Mouse (Mus musculus): ENCODE data around the gene Lrwd1. TPM values are rescaled to one million over a fixed set of nuclear protein-coding genes. Genes with fewer than 3 reads are reported as not detected.
"Not testable (repeated sequence)": the region's sequence is repeated elsewhere in the genome, so short reads cannot be mapped to it uniquely, and the experiment has no call there.

Gene Lrwd1
- 10 to 100 TPM; 12.4 to 14.1 TPM for total RNA-seq (2021)
- long read RNA-seq, experiment 1, transcript Lrwd1-201 (15 exons, 2,473 nt) = major isoform, 13 of 15 reads
- long read RNA-seq, experiment 1, partial matches to known transcripts = 0 of 15 reads
- long read RNA-seq, experiment 1, other reads (novel, unspliced or antisense) = 2 of 15 reads
- long read RNA-seq, experiment 2, transcript Lrwd1-201 (15 exons, 2,473 nt) = major isoform, 16 of 23 reads
- long read RNA-seq, experiment 2, partial matches to known transcripts = 1 of 23 reads
- long read RNA-seq, experiment 2, other reads (novel, unspliced or antisense) = 6 of 23 reads

DNA sequence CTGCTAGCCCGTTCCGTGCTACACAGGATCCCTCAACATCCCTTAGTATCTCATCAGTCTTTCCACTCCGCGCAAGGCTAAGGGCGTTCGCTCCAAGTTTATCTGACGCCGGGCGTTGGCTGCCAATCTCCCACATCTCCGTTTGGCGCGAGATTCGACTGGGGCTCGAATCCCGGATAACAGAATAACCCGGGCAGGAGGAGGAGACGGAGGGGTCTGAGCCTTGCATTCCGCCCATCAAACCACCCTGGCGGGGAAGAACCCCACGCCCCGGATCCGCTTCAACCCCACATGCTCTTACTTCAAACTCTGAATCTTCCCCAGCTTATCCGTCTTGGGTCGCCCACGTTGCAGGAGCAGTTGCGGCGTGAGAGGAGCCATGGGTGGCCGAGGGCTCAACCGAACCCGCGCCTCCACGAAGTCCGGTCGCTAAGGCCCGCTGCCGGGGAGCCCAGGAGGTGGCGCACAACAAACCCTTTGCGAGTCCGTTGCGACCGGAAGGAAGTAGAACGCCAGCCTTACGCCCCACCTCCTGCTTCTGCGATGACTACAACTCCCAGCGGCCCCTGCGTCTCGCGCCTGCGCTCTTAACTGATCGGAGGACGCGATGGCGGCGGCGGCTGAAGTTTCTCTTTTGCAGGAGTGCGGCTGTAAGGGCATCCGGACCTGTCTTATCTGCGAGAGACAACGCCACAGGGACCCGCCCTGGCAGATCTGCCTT lies at the start of gene Lrwd1, which contains the start of gene Alkbh4:
Gene Lrwd1, minus strand, starts transcription at position 504 of the 721 bp plus-strand sequence.
Gene Alkbh4, plus strand, starts transcription at position 576 of the 721 bp plus-strand sequence.
- intact Hi-C loops (cut with DNase I) = loop anchor here (1.0 to 5.0 kb wide), 2 partner anchors 19 to 52 kb away; partner anchors contain the start of gene Polr2j
- DNase-seq (ENCODE audit: low spot score in 2 of 2) = peak; percentile 97

DNA sequence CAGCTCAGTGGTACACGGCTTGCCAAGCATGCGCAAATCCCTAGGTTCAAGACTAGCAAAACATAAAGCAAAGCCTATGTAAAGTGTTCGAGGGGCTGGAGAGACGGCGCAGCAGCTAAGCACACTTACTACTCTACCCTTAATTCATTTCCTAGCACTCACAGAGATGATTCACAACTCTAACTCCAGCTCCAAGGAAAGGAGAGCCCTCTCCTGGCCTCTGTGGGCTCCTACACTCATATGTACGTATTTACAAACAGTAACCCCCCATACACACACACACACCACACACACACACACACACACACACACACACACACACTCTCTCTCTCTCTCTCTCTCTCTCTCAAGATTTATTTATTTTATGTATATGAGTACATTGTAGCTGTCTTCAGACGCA lies 47.9 kb upstream of the Lrwd1 start:
- intact Hi-C loops (cut with DNase I) = no loop called here
- no peak for DNase-seq (ENCODE audit: low spot score in 2 of 2)

DNA sequence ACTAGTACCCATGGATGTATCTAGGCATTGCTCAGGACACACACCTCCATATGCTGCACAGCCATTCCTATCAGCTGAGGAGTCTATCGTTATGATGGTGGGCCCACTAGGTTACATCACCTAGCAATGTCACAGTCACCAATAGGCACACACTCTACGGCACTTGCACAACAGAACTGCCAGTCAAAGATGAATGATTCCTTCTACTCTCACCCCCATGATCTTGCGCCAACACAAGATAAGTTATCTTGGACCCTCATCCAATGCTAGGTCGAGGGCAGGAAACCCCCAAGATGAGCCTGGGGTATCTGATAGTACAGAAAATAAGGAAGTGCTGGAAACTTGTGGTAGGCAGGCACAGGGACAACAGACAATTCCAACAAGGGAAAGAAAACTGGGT lies 47.0 kb upstream of the Lrwd1 start:
- no peak for DNase-seq (ENCODE audit: low spot score in 2 of 2)
- intact Hi-C loops (cut with DNase I) = no loop called here

DNA sequence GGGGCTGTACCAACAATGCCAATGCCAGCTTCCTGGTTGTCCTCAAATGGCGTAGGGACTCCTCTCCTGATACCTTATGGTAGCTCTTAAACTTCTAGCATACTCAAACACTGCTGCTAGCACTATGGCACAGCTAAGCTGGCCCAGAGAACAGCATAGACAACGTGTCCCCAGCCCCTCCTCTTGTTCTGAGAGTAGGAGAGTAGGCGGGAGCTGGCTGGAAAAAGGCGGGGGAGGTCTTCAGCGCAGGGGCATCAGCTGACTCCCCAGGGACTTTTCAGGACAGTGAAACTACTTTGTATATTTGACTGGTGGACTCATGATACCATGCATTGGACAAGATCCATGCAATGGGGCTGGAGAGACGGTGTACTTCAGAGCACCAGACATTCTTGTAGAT lies 46.2 kb upstream of the Lrwd1 start:
- DNase-seq (ENCODE audit: low spot score in 2 of 2) = peak; percentile 55 to 69
- intact Hi-C loops (cut with DNase I) = no loop called here

DNA sequence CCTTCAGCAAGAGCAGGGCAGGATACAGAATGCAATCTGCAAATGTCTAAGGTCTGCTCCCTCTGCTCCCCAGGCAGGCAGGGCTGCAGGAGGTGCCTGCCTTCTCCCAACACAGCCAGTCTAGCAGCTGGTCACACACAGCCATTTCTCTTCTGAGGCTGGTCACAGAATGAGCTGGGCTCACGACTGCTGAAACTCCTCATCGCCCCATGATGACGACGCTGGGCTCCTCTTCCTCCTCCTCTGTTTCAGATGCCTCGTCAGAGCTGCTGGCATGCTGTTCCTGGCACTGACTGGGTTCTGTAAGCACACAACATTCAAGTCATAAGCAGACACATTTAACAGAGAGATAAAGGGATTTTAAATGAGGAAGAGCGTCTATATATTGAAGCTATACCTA lies 45.3 kb upstream of the Lrwd1 start:
- intact Hi-C loops (cut with DNase I) = no loop called here
- DNase-seq (ENCODE audit: low spot score in 2 of 2) = no peak

DNA sequence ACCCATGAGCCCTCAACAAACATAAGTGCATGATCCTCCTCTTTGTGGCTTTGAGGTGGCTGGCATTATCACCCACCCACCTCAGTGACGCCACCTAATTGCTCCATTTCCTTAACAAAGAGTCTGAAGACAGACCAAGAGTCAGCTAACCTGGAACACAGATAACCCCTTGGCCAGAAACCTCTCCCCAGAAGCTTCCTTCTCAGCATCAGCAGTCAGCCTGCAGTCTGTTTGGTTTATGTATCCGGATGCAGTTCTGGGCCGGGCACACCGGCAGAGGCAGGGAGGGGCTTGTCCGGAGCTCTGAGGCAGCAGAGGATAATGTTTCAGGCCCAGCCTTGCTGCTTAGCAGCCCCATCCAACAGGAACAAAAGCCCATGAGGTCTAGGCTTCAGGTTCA lies 43.7 kb upstream of the Lrwd1 start:
- intact Hi-C loops (cut with DNase I) = no loop called here
- no peak for DNase-seq (ENCODE audit: low spot score in 2 of 2)

DNA sequence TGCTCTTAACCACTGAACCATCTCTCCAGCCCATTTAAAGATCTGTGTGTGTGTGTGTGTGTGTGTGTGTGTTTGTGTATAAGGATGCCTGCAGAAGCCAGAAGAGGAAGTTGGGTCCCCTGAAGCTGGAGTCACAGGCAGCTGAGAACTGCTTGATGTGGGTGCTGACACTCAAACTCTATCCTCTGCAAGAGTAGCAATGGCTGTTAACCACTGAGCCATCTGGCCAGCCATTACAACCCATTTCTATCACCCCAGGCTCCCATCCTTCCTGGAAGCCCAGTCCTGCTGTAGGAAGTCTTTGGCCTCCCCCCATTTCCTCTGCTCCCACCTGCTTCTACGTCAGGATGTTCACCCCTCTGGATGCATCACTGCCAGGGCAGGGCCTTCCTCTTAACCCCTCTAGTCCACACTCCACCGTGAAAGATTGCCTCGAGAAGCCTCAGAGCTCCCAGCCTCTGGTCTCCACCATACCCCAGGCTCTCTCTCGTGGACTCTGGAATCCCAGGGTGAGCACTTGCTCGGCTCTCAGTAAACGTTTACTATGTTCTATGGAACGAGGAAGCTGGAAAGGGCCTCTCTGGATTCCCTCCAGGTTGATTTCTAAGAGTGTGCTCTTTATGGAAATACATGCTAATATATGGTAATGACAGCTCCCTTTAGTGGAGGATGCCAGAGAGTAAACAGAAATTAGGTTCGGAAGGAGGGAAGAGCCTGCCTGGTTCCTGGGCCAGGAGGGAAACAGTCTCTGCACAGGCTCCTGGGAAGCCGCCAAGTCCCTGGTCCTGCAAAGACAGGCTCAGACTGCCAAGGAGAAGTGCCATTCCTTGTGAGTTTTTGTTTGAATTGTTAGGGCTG lies 38.0 kb upstream of the Lrwd1 start:
- intact Hi-C loops (cut with DNase I) = no loop called here
- DNase-seq (ENCODE audit: low spot score in 2 of 2) = peak; percentile 70 to 77

DNA sequence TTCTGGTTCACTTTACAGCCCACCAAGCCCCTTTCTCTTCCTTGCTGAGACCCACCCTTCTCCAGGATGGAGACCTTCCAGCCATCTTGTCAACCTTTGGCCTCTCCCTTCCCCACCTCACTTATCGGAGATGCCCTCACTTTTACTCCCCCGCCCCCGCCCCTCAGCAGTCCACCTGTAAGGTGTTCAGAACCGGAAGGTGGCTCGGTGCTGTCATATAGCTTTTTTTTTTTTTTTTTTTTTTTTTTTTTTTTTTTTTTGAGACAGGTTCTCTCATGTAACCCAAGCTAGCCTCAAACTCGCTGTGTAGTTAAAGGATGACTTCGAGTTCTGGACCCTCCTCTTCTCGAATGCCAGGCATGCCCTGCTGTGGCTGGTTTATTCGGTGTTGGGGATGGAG lies 37.1 kb upstream of the Lrwd1 start:
- DNase-seq (ENCODE audit: low spot score in 2 of 2) = no peak
- intact Hi-C loops (cut with DNase I) = no loop called here

DNA sequence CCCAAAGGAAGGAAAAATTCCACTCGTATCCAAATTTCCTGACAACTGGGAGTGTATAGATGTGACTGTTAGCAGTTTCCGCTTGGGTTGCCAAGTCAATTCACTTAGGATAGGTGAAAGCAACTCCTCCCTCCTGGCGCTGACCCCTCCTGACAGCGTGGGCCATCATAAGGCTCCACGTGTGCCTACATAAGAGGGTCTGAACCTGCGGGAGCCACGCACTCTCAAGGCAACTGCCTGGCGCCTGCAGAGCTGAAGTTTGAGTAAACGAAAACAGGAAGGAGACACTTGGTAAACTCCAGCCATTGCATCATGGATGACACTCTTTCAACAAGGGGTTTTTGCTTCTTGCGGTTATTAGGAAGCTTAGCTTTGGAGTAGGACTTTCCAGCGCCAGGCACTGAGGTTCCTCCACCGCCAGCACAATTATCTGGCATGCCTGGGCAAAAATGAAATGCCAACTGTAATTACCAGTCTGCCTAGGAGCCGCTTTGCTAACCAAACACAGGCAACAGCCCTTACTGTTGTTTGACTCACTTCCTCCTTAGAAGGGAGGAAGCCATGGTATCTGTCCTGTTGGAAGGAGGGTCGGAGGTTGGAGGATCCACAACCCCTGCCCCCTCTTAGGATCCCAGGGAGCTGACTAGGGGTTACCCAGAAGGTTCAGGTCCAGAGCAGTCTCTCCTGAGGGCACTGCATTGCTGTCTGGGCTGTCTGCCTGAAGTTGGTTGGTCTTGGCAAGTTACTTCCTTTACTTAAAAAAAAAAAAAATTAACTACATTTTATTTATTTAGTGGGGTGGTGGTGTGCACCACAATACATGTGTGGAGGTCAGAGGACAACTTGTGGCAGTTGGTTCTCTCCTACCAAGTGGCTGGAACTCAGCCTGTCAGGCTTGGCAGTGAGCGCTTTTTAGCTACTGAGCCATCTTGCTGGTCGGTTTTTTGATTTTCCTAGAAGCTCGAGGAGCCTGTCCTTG lies 35.8 kb upstream of the Lrwd1 start:
- DNase-seq (ENCODE audit: low spot score in 2 of 2) = no peak
- intact Hi-C loops (cut with DNase I) = no loop called here

DNA sequence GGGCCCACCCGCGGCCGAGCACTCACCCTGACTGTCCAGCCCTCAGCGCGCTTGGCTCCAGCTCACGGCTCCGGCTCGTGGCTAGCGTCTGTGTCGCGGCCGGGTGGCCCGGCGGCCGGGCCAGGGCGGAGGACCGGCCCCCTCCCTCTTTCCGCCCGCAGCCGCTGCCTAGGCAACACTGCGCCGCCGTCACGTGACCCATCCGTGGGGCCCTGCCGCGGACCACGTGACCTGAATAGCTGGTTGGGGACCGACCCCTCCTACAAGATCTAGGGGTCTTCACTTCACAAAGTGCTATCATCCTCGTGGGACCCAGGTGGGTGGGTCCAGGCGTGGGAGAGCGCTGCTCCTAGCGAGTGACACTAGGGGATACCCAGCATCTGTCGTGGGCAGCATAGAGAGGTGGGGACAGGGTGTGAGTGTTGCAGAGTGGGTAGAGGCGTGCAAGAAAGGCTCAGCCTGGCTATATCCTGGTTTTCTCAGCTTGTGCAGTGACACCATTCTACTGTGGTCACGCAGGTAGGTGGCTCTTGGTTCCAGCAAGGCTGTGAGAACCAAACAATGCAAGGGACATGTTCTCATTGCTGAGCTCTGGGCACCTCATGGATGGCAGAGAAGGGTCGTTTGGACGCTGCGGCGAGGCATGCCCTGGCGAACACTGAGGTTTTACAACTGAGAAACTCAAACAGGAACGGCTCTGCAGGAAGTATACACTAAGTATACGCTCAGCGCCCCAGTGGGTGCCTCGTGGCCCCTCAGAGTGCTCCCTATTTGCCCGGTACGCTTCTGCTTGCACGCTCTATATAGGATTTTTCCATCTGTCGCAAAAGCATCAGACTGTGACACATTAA lies 34.9 kb upstream of the Lrwd1 start, which contains the start of gene Orai2:
Gene Orai2, minus strand, starts transcription at position 202 of the 851 bp plus-strand sequence.
- intact Hi-C loops (cut with DNase I) = no loop called here
- DNase-seq (ENCODE audit: low spot score in 2 of 2) = peak; percentile 85

DNA sequence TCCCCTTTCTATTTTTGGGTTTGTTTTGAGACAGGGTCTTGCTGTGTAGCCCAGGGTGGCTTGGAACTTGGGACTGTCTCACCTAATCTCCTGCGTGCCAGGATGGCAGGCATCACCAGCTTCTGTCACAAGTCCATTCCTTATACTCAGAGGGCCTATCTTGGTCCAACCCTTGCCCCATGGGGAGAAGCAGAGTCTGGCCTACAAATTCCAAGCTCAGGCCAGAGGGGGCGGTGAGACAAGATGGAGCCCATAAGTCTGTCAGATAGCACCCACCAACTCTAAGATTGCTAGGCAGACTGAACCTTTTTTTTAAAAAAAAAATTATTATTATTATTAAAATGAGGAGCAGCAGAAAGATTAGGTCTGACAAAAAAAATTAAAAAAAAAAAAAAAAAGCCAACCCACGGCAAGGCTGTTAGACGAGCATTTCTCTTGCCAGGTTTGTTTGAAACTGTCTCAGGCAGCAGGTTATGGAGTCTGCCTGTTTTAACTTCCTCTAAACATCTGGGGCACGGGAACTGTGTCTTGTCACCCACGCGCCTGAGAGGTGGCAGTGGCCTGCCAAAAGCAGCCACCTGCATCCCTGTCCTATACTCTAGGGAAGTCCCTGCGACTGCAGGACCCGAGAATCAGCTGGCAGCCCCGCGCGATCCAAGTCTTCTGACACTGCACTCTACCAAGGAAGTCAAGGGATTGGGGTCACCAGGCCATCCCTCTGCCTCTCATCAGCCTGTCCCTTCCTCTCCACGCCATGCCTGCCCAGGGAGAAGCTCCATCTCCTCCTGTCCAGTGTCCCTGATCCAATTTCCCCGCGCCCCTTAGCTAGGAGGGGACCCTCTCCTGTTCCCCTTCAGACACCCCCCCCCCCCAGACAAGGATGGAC lies 34.0 kb upstream of the Lrwd1 start:
- intact Hi-C loops (cut with DNase I) = no loop called here
- DNase-seq (ENCODE audit: low spot score in 2 of 2) = peak; percentile 38 to 67

DNA sequence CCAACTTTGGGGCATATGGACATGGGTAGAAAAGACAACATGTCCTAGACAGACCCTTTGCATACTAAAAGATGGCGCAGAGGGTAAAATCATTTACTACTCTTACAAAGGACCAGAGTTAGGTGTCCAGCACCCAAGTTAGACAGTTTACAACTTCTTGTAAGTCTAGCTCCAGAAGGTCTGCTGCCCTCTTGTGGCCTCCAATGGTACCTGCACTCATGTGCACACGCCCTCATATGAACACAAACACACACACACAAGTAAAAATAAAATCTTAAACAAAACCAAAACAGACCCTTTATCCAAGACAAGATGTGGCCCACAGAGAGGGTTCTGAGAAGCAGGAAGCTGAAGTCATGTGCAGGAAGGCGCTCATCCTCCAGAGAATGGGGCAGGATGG lies 32.2 kb upstream of the Lrwd1 start:
- intact Hi-C loops (cut with DNase I) = no loop called here
- DNase-seq (ENCODE audit: low spot score in 2 of 2) = no peak

DNA sequence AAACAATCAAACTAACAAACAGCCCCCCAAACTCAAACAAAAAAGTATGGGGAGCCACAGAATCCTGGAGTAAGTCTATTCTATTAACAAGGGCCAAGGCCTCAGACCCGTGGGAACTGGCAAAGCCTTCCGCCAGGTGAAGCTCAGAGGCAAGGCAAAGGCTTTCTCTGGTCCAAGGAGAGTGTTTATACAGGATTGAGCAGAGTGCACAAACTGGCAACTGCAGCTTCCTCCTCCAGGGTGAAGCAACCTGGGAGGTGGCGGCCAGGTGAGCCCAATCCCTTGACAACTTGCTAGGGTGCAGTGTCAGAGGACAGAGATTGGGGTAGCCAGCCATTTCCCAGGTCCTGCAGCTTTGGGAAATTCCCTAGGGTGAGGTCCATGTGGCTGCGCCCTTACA lies 31.4 kb upstream of the Lrwd1 start:
- DNase-seq (ENCODE audit: low spot score in 2 of 2) = no peak
- intact Hi-C loops (cut with DNase I) = no loop called here

DNA sequence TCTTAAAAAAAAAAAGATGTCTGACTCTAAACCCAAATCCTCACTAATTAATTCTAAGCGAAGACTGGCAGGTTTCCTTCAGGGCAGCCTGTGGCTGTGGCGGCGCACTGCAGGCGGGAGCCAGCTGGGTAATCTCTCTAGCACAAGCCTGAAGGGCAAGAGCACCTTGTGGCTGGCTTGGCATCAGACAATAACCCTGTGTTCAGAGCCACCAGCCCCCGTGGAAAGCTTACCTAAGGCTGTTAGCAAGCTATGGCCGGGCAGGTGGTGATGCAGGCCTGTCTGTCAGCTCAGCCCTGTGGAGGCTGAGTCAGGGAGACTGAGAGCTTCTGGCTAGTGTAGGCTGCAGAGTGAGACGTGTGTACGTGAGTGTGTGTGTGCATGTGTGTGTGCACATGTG lies 29.4 kb upstream of the Lrwd1 start:
- no peak for DNase-seq (ENCODE audit: low spot score in 2 of 2)
- intact Hi-C loops (cut with DNase I) = no loop called here

DNA sequence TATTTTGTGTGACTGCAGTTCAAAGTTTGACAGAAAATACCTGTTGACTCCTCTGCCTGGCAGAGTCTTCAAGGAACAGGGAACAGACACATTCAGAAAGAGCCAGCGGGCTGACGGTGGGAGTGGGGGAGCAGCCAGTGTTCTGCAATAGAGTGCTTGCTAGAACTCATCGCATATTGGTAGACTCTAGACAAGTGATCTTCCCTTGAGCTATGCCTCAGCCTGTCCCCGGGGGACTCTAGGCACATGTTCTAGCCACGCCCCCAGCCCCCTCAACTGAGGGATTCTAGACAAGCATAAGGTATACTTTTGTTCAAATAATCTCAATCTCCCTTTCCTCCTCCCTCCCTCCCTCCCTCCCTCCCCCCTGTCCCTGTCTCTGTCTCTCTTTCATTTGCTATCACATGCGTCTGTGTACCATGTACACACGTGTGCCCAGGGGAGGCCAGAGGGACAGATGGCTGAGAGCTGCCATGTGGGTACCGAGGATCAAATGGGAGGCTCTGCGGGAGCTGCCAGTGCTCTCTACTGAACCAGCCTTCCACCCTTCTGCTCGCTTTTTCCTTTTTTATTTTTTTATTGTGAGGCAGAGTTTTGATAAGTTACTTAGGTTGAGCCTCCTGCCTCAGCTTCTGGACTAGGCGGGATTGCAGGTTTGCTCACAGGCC lies 28.1 kb upstream of the Lrwd1 start:
- intact Hi-C loops (cut with DNase I) = no loop called here
- no peak for DNase-seq (ENCODE audit: low spot score in 2 of 2)

DNA sequence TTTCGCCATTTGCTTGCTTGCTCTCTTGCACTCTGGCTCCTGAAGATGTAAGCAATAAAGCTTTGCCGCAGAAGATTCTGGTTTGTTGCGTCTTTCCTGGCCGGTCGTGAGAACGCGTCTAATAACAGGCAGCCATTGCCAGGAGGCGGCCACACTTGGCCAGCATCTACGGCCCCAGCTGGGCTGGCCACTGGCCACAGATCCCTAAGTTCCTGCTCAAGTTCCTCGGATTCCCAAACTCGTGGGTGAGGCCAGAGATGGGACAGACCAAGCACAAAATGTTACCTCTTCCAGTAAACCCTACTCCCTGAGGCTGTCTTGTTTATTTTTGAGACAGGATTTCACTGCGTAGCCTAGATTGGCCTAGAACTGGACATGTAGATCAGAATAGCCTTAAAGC lies 24.2 kb upstream of the Lrwd1 start:
- intact Hi-C loops (cut with DNase I); DNase-seq (ENCODE audit: low spot score in 2 of 2): not testable (repeated sequence)

DNA sequence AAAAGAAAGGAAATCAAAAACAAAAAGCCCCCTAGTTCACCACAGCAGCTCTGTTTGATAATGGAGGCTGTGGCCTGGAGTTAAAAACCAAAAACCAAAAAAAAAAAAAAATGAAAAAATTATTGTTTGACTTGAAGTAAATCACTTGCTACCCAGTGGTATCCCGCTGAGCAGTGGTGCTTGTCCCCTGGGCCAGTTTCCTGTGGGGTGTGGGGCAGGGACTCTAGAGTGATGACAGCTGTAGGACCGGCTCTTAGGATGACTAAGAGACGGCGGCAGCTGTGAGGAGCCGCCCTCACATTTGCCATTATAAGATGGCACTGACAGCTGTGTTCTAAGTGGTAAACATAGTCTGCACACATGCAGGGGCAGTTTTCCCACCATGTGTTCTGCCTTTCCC lies 19.5 kb upstream of the Lrwd1 start:
- intact Hi-C loops (cut with DNase I) = no loop called here
- no peak for DNase-seq (ENCODE audit: low spot score in 2 of 2)
